Mouse (Mus musculus): ENCODE data around the gene Tgfbr3.
A peak's percentile ranks its signal among the peaks of the same experiment; 100 is the strongest.

Tgfbr3 gene

DNA sequence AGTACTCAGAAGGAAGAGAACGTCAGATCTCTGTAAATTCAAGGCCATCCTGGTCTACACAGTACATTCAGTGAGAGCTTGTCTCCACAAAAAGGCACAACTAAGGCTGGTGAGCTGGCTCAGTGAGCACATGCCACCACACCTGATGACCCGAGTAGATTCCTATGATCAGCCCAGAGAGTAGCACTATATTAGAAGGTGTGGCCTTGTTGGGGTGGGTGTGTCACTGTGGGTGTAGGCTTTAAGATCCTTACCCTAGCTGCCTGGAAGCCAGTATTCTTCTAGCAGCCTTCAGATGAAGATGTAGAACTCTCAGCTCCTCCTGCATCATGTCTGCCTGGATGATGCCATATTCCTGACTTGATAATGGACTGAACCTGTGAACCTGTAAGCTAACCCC lies 115.9 kb downstream of the Tgfbr3 start:
- DNase-seq (ENCODE audit: low spot score): no peak

- no peak for DNase-seq (ENCODE audit: low spot score)
These were observed 117.6 kb downstream of the Tgfbr3 start for GRCm38 (mm10) chr5:107171861-107172260.

DNA sequence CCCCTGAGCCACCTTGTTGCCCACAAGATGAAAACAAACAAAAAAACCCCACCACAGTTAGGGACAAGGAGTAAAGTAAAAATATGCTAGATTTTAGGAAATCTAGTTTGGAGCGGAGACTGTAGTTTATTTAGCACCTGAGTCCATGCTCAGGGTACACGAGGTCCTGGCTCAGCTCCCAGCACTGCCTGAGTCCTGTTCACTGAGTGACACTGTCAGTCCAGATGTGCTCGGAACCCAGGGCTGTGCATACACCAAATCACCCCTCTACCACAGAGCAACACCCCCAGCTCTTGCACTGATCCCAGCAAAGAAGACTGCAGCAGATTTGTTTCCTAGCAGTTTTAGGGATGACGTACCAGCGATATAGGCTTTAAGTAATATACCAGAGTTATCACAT lies 119.6 kb downstream of the Tgfbr3 start:
- DNase-seq (ENCODE audit: low spot score): no peak

- DNase-seq (ENCODE audit: low spot score): peak; percentile 47
These were observed 121.5 kb downstream of the Tgfbr3 start for GRCm38 (mm10) chr5:107167872-107168300.

- DNase-seq (ENCODE audit: low spot score): no peak
These were observed 122.1 kb downstream of the Tgfbr3 start for GRCm38 (mm10) chr5:107167373-107167772.

DNA sequence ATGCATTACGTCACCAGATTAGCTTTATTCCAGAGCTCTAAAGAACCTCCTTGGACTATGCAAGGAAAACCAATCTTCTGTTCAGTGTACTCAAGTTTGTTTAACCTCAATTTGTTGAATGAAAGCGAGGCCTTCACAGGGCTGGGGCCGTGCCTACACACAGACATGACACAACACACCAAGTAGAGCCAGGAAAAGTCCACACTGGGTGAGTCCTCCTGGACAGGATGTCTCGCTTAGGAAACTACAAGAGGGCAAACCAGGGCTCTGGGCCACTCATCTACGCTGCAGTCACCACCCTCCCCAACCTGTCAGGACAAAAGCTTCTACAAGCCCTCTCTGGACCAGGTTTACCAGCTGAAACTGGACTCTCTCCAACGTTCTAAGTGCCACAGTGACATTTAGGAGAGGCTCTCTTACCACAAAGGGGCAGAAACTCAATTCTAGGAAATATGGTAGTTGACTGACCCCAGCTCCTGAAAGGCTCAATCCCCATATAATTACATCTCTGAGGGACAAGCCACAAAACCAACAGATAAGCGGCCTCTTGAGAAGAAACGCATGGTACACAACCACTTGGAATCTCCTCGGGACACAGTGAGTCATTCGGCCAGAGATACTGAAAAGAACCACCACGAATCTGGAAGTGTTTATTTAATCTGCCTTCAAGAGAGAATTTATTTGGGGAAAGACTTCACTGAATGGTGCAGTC lies 122.6 kb downstream of the Tgfbr3 start:
- DNase-seq (ENCODE audit: low spot score): no peak

GRCm38 (mm10) chr5:107165734-107166133 lies 123.7 kb downstream of the Tgfbr3 start:
- no peak for DNase-seq (ENCODE audit: low spot score)

- DNase-seq (ENCODE audit: low spot score): no peak
These were observed 124.2 kb downstream of the Tgfbr3 start for GRCm38 (mm10) chr5:107165271-107165670.

- no peak for DNase-seq (ENCODE audit: low spot score)
These were observed 124.6 kb downstream of the Tgfbr3 start for GRCm38 (mm10) chr5:107164856-107165255.

GRCm38 (mm10) chr5:107164146-107164545 lies 125.3 kb downstream of the Tgfbr3 start:
- no peak for DNase-seq (ENCODE audit: low spot score)

DNA sequence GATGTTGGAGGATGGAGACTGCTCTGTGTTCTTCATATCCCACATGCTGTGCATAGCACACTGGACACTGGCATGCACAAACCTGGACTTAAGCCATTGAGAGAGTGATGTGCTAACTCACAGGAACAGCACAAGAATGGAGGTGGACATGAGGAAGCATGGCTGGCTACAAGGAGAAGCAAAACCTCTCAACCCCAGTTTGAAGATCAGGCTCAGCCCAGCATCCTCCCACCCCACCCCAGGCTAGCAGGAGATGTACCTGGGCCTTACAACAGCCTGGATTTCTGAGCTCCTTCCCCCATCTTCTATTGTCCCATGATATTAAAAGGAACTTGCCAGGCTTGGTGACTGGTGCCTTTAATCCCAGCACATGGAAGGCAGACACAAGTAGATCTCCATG lies 126.1 kb downstream of the Tgfbr3 start:
- no peak for DNase-seq (ENCODE audit: low spot score)

DNA sequence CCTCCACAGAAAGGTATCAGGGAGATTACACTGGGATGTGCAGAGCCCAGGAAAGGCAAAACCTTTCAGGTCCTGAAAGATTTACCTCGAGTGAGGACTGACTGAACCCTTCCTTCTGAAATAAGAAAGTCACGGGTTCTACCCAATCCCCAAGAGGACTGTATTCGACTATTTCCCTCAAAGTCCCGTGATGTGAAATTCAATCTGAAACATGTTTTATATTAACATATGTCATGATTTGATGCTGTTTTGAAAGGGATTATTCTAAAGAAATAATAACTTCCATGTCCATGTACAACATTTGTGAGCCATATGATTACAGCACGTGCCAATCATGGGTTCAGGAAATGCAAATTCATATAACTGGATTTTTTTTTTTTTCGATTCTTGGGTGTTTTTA lies 126.6 kb downstream of the Tgfbr3 start:
- no peak for DNase-seq (ENCODE audit: low spot score)

- no peak for DNase-seq (ENCODE audit: low spot score)
These were observed 127.1 kb downstream of the Tgfbr3 start for GRCm38 (mm10) chr5:107162319-107162718.

DNA sequence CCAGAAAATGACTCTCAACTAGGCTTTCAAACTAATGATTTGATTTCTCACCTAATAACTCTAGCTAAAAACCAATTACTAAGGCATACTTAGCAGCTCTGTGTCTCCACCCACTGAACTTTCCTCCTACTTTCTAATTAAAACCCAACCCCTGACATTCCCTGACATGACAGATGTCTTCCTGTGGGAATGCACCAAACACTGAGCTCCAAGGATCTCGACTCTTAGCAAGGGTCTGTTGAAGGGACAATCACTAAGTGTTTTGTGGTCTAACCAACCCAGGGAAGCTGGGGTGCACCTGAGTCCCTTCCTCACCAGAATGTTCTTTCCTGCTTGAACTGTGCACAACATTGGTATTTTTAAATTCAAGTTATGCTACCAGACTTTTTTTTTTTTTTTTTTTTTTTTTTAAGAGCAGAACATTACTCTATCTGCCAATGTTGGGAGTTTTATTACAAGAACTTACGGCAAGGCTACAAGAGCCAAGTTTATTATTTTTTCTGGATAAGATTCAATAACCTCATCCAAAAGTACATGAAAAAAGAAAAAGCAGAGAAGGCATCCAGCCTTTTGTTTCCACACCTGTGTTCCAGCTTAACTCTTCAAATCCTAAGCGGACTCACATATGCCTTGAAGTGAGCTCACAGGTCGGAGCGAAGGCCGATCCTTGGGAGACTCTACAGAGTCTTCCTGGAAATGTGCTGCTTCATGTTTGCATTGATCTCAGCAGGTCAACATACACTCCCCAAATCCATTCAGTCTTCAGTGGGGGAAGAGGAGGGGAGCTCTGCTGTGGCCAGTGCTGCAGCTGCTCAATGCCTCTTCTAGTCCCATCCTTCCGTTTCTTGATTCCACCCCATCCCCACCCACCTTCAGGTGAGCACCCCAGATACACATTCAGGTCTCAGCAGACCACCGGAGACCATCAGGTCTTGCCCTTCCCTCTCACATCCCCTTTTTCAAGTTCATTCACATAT lies 129.2 kb downstream of the Tgfbr3 start:
- no peak for DNase-seq (ENCODE audit: low spot score)

DNA sequence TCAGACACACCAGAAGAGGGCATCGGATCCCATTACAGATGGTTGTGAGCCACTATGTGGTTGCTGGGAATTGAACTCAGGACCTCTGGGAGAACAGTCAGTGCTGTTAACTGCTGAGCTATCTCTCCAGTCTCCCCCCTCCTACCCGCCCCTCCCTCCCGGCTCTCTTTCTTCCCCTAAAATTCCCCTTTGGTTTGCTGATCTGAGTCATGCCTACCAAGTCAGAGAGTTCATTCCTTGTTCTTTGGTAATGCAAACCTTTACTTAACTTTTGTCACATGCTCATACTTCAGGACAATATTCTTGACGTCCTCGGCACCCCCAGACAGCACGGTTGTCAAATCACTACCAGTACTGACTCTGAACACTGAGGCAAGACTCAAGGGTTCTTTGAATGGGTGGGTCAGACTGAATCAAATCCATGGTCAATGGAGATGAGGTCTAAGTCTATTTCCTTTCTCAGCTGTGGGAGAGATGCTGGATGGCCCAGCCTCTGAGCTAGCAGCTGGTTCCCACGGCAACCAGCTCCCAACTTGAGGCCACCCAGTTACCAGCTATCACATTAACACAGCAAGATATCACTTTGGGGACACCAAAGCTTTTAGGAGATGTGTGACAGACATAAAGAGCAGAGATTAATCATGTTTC lies 130.8 kb downstream of the Tgfbr3 start:
- no peak for DNase-seq (ENCODE audit: low spot score)

- DNase-seq (ENCODE audit: low spot score): no peak
These were observed 132.0 kb downstream of the Tgfbr3 start for GRCm38 (mm10) chr5:107157384-107157783.

DNA sequence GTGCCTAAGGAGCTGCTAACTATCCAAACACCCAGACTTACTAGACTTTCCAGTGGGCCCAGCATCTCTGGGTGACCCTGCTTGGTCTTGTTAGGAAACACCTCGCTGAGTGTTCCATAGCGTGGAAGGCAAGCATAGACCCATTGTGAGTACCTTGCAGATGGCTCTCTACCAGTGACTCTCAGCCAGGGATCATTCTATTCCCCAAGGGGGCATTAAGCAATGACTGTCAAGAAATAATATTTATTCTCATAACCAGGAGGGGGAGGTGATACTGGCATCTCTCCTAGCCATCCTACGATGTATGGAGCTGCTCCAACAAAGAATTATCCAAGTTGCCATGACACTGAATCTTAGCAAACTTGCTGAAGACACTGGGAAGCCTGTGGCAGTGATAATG lies 133.3 kb downstream of the Tgfbr3 start:
- no peak for DNase-seq (ENCODE audit: low spot score)

DNA sequence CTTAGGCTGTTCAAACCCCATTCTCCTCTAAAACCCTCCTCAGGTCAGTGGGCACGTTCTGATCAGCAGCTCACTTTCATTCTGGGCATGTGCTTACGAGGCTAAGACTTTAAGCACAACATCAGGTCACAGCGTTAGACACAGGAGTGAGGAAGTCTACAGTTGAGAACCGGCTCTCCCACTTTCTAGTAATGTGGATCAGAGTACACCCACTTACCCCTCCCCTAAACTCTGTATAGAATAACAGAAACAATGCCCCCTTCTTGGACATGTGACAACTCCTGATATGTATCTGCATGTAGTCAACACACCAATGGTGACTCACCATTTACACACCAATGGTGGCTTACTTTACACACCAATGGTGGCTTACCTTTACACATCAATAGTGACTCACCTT lies 136.4 kb downstream of the Tgfbr3 start:
- DNase-seq (ENCODE audit: low spot score): no peak

DNA sequence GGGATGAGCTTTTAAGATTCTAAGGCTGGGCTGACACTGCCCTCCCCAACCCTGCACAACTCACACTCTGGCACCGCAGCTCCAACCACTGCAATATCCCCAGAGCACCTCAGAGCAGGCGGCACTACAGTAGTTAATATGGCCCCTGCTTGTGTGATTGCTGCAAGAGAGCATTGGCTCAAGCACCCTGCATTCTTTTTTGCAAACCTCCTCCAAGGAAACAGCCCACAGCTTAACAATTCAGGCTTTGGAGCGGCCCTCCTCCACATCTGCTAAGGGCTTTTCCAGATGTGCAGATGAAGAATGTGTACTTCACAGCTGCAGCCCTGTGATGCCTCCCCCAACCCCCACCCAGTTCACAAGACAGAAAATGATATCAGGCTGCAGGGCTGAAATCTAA lies 138.1 kb downstream of the Tgfbr3 start:
- no peak for DNase-seq (ENCODE audit: low spot score)

DNA sequence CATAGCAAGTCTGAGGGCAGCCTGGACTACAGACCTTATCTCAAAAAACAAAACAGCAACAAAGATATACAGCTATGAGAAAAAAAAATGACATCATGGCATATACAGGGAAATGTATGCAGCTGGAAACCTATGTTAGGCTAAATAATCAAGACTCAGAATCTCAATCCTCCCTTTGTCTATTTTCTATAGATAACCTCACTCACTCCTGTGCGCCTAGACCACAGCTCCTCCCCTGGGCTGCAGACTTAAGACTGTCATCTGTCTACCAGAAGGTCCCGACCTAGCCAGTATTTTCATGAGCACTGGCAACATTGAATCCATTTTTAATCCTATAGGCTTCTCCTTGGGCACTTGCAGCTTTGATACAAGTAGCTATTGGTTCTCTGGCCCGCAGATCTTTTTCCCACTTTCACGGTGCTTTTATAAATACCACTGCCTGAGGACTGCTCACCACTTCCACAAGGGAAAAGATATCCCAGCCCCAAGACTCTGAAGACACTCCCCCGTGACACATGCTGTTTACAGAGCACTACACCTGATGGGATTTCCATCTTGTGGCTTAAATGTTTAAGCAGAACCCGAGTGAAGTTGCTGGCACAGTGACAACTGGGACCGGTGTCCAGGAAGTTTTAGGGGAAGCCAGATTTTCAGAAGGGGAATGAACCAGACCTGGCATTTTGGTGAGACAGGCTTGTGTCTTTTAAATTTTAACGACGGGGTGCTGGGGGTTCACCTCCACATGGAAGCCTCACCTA lies 138.7 kb downstream of the Tgfbr3 start:
- DNase-seq (ENCODE audit: low spot score): no peak

- DNase-seq (ENCODE audit: low spot score): peak; percentile 77
These were observed 141.3 kb downstream of the Tgfbr3 start for GRCm38 (mm10) chr5:107147951-107148766.
